Mouse (Mus musculus) cerebral cortex, adult 2 months (tissue): ENCODE measurements around the gene Msmo1.

Experiments used
- WGBS: fragments of 180-500 bp; shearing (Covaris S2); methylation state at CpG from one replicate; pipeline ENCODE4 v1.1.7; 2018; 5-methylcytosine and 5-hydroxymethylcytosine counted together

Gene Msmo1

DNA sequence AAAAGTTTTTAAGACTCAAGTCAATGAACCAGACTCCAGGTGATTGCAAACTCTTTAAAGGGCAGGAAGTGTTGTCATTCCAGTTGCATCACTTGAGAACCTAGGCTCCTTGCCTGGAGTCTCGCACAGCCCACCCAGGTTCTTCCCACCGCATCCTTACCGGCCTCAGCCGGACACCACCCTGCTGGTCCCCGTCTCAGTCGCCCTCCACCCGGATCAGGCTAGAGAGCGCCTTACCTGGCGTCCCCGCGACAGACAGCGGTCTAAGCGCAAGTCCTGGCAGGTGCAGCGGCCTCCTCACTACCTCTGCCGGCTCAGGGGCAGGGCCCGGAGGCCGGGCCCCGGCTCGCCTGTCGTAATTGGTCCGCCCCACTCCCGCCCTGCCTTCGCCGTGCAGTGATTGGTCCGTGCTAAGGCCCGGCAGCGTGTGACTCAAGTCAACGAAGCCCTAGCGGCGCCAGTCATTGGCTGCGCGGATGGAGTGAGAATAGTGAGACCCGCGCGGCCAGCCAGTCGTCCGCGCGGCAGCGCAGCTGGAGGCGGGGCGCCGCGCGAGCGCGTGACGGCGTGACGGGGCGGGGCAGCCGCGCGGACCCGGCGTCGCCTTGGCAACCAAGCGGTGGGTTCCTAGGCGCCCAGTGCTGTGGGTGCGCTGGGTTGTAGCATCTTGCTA lies at the start of gene Msmo1:
Msmo1 (minus strand) TSS at position 522 of the 673 bp plus-strand sequence.
- under 1% methylated on average over 60 of the region's 60 CpGs for WGBS

DNA sequence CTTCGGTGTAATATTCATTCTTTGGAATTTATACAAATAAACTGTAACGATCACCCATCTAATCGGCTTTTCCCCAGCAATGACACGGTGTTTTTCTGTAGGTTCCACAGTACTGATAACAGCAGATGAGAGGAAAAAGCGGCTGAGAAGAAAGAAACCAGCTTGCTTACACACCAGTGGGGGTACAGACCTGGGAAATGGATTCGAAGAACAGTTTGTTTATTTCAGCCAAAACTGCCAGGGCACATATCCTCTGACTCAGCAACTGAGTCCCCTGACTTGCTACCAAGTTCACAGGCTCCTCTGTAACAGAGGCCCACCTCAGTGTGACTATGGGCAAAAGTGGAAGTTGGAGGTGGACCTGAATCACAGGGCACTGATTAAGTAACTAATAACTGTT lies 48.4 kb upstream of the Msmo1 start:
- WGBS: 51% methylated on average over 6 of the region's 6 CpGs

DNA sequence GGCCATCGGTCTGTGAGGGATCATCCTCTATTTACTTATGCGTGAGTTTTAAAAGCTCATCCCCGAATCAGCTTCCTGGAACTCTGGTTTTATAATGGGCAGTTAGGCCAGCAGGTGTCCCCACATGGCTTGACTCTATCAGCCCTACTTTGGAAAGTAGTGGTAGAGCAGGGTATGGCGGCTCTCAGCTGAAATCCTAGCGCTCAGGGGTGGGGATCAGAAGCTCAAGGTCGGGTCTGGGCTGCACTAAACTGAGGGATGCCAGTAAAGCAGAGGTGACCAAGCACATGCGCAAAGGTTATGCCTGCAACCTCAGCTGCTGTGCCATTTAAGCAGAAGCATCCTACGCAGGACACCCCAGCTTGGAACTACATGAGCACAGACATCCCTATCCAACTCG lies 44.3 kb upstream of the Msmo1 start:
- WGBS: 70% methylated on average over 9 of the region's 9 CpGs

DNA sequence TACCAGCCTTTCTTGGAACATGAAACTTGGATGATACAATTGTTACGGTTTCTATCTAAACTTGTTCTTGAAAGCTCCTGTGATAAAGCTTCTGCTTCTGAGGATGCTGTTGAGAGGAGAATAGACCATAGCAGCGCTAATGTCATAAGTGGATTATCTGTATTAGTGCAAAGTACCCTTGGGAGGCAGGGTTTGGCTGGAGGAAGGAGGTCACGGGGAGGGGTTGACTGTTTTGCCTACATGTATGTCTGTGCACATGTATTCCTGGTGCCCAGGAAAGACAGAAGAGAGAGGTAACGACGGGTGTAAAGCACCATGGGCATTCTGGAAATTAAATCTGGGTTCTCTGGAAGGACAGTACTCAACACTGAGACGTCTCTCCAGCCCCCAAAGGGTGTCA lies 40.5 kb upstream of the Msmo1 start:
- WGBS: 93% methylated on average over 6 of the region's 6 CpGs

DNA sequence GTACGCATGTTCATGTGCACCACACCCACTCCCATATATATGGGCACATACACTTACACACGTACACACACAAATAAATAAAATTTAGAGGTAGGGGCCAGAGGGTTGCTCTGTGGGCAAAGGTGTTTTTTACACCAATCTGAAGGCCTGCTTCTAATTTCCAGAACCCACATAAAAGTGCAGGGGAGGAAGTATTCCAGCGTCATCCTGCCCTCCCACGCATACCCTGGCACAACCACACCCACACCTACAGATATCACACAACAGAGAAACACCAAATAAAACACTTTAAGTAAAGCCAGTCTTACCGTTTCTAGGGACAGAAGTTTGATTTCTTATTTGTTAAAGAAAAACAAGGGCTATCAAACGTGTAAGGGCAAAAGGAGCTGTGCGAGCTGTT lies 37.2 kb upstream of the Msmo1 start:
- WGBS: 55% methylated on average over 7 of the region's 7 CpGs

DNA sequence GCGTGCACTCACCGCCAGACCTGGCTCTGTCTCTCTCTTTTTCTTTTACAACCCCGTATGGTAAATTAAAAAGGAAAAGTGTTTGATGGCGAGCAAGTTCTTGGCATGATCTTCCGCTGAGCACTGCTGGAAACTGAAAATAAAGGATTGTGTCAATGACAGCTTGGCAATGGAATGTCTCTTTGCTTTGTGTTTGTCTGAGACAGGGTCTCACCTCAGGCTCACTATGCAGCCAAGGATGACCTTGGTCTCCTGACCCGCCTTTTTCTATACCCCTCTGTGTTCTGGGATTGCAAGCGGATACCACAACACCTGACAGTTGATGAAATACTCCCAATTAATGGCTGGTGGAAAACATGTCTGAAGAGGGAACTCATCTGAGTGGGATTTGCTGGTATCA lies 36.0 kb upstream of the Msmo1 start:
- 55% methylated on average over 7 of the region's 7 CpGs for WGBS

DNA sequence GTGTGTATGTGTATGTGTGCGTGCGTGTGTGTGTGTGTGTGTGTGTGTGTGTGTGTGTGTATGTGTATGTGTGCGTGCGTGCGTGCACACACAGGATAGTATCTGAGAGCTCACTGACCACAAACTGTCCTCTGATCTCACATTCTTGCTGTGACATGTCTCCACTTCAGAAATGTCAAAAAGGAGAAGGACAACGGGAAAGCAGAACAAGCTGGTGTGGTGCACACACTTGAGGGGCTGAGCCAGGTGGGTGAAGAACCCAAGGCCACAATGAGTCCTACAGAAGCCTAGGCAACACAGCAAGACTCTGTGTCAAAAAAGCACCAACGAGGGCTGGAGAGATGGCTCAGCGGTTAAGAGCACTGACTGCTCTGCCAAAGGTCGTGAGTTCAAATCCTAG lies 35.1 kb upstream of the Msmo1 start:
- 84% methylated on average over 9 of the region's 9 CpGs for WGBS

DNA sequence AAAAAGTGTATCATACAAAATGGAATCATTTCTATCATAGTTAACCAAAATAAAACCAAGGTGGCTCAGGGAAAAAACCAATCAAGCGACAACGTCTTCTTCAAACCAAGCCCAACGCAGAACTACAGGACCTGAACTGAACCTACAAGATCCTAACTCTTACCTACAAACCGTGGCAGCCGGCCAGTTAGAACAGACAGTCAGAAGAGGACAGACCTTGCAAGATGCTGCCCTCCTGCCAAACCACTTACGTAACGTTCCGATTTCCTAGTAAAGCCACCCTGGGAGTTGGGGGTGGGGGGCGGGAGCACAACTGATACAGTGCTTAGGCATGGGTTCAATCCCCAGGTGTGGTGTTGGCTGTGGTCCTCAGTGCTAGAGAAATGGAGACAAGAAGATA lies 33.5 kb upstream of the Msmo1 start:
- 85% methylated on average over 9 of the region's 9 CpGs for WGBS

DNA sequence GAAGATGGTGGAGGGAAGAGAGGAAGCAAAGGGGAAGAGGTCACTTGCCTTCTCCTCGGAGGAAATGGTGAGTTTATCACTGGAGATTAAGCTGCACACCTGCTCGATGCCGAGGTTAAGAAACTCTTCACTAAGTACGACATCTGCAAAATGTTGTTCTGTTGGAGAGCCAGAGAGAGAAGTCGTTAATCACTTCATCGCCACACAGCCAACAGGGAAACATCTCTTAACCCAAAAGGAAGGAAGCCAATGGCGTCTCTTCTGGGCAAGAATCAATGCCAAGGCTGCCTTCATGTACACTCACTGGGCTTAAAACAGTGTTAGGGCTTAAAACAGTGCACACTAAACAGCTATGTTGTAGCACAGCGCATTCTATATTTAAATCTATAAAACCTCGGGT lies 30.5 kb upstream of the Msmo1 start:
- 70% methylated on average over 9 of the region's 9 CpGs for WGBS

DNA sequence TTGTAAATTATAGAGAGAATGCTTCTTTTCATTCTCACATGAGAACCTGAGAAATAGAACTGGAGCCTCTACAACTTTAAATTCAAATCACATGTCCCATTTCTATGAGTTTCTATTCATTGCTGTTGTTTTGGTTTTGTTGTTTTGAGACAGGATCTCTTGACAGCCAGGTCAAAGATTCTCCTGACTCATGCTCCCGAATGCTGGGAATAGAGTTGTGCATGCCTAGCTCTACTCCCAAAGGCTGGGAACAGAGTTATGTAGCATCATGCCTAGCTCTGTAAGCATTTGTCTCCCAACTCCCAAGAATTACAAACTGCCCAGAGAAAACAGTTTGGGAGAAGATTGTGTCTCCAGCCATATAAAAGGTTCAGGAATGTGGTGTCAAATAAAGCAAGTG lies 29.2 kb upstream of the Msmo1 start:
- 47% methylated on average over 1 of the region's 1 CpGs for WGBS

DNA sequence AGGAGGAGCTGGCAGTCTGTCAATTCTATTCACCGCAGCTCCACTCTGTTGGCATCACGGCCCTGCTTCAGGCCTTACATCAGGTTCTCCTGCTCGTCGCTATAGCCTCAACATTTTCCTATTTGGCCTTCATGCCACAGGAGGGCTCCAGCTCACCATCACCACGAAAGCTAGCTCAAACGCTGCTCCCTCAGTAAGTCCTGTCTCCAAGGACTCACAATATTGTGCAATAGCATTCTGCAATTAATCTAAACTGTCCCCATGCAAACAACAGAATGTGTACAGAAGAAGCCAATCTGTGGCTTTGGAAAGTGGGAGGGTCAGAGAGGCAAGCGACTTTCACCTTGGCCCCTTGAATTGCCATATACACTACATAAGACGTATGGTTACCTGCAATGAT lies 27.8 kb upstream of the Msmo1 start:
- WGBS: 44% methylated on average over 8 of the region's 8 CpGs

DNA sequence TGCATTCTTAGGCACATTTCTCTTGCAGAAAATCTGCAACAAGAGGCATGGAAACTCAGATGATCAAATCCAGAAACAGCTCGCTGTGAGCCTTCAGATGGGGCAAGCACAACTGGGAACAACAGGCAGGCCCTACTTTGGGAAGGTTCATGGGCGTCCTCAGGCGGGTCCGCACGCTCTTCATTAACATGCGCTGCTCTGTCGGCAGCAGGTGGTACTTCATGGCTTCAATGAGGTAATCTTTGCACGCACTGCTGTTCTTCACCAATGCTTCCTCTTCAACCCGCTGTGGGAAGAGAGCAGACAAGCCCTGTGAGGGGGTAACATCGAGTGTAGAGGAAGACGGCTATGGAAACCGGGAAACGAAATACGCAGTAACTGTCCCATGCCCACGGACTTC lies 24.4 kb upstream of the Msmo1 start:
- WGBS: 80% methylated on average over 15 of the region's 15 CpGs

DNA sequence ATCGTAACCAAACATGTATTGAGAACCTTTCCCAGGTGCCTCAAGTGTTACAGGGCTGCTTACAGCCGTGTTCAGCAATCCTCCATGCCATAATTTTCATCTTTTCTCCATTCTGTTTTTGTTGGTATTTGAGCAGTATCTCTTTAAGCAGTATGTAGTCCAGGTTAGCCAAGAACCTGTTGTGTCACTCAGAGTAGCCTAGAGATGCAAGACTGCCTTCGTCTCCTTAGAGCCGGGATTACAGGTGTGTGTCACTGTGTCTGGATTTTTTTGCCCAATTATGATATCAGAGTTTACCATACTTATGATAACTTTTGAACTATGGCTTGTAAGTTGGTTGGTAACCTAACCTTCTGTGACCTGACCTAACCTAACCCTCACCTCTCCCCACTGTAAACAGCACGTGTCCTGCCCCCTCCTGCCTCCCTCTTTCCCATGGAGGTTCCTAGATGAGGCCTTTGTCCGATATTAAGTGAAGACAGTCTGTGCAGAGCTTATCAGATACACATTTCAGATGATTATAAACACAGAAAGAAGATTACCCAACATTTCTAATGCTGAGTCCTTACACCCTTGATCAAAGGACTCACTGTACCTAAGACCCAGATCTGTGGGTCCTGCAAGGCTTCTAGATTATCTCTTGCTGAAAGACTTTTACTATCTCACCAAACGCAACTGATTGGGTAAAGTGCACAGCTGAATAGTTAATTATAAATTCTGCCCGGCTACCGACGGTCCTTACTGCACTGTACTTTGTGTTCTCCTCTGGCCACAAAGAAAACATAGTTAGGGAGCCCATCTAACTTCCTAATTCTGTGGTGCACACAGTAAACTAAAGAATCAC lies 12.8 kb upstream of the Msmo1 start:
- 75% methylated on average over 10 of the region's 10 CpGs for WGBS

DNA sequence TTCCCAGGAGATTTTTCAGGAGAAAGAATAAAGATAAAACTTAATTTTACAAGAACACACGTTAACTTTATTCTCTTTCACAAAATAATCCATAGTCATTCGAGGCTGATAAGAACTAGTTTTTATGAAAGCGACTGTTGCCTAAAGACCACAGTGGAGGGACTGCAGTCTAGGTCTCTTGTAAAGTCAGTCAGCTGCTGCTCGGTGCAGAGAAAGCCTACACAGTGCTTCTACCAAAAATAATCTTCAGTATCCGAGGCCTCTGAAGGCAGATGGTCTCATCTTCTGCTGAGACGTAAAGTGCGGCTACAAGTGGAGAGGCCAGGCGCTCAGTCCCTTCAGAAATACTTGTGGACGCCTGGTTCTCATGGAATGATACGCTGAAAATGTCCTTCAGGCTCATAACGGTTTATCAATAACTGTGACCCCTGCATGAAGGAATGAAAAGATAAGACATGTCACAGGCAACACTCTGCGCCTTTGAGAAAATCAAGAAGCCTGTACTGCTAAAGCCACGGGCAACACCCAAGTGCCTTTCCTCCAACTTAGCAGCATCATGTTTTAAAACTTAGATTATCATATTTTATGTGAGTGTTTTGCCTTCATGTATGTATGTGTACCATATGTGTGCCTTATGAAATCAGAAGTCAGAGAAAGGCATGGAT lies 7.1 kb upstream of the Msmo1 start:
- WGBS: 69% methylated on average over 13 of the region's 13 CpGs

DNA sequence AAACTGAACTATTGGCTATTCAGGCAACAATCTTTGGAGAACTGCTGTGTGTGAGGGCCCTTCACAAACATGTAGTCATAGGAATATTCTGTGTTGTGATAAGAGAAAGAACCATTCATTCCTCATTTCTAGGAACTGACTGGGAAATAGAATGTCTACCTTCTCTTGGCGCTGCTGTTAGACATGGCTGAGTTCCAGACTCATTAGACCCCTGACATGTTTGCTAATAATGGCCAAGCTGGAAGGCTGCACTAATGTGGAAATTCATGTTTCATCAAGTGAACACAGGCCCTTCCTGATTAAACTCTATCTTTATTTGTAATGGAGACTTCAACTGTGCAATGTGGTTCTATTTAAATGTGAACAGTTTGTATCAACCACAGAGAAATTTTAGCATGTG lies 5.3 kb upstream of the Msmo1 start:
- 35% methylated on average over 1 of the region's 1 CpGs for whole genome bisulfite sequencing

DNA sequence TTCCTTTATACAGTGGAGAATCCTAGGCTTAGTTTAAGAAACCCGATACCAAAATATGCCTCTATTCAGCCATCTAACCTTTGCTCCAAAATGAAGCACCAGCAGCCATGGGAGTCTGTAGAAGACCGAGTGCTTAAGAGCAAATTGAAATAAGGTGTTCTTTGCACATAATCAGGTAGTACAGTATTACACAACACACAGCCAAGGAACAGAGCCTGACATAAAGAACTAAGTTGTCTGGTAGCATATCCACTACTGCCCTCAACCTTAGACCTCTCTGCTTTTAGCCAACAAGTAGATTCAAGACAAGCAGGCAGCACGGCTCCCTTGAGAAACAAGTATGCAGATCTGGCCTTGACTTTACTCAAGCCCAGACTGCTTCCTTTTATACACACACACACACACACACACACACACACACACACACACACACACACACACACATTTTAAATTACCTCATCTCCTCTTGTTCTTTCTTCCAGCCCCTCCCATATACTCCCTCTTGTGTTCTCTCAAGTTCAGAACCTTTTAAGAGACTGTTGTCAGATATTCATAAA lies 3.3 kb upstream of the Msmo1 start:
- 83% methylated on average over 3 of the region's 3 CpGs for WGBS

DNA sequence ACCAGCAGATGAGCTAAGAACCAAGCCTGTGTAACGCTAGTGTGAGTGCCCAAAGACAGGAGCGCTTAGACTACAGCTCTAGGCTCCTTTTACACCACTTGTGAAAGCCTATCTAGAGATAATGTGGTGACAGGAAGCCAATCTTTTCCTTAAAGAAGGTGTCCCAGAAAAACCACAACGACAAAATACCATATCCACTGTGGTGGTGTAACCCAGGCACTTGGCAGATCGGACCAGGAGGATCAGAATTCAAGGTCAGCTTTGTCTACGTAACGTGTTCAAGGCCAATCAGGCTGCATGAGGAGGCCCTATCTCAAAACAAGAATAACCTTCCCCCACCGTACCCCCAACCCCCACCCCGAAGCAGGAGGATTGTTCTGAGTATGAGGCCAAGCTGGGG lies 1.6 kb upstream of the Msmo1 start:
- WGBS: 79% methylated on average over 8 of the region's 8 CpGs

DNA sequence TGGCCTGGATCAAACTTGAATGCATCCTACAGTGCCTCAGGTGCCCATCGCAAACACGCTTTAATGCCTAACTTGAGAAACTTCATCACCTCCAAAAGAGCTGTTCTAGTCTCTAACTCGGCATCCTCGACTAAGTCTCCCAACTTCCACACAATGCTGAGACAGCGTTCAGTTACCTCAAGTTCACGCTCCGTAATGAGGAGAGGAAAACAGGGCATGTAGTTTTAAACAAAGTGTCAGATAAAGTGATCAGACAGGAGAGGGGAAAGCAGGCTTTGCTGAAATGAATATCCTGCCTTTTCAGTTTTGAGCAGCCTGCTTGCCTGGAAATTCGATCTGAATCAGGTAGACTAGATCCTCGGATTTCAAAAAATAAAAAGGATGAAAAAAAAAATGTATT lies 996 bp downstream of the Msmo1 start:
- WGBS: 4% methylated on average over 9 of the region's 9 CpGs

DNA sequence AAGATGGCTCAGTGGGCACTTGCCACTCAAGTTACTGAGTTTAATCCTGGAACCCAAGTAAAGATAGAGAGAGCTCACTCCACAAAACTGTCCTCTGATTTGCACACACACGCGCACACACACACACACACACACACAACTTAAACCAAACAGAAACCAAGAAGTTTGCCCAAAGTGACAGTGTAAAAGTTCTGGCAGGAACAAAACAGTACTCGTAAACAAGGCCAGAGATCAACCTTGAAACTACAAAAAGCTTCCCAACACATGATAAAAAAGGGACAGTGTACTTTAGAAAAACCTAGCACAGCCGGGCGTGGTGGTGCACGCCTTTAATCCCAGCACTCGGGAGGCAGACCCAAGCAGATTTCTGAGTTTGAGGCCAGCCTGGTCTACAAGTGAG lies 5.4 kb downstream of the Msmo1 start:
- 82% methylated on average over 7 of the region's 7 CpGs for WGBS

DNA sequence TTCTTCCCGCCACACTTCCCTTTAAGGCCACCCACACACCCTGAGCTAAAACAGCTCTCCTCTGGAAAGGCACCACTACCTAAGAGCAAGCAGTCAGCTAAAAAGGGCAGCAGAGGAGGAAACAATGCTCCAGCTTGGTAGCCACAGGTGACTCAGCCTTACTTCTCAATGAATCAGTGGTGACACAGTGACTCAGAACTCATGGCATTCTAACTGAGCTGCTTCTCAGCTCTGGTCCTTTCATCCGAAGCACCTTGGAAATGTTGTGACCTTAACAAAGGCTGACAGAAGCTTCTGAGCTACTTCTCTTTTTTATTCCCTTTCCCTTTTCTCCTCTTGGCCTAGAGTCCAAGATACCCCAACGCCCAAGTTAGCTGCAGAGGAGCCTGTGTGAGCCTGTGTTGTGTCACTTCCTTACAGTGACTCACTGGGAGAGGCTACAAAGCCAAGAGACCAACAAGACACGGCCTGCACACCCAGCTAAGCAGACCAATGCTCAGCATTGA lies 7.3 kb downstream of the Msmo1 start:
- 45% methylated on average over 4 of the region's 4 CpGs for WGBS

DNA sequence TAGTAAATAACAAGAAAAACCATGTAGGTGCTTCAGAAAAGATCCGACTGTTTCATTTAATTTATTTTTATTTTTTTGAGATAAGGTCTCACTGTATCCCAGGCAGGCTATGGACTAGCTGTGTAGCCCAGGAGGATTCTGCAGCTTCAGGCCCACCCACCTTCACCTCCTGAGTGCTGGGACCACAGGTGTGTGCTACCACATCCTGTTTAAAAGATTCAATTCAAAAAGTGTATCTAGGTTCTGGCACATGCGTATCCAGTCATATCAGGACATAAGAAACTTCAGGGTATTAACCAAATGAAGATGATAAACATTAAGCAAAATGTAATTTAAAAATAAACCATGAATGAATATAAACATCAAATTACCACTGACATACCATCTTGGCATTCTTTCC lies 10.4 kb downstream of the Msmo1 start:
- WGBS: 88% methylated on average over 2 of the region's 2 CpGs

DNA sequence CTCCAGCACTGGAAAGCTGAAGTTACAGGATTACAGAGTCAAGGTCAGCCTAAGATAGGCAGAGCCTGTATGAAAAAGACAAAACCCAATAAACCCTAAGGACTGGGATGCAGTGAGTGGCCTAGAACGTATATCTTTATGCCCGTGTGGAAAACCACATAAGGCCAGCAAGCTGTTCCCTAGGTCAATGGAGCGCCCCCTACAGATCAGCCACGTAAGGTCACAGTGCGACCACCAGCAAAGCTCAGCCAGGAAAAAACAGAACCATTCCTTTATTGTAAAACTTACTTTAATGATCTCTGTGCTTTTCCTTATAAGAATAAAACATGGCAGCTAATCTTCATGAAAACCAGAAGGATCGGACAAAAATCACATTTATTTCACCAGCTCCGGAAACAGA lies 15.7 kb downstream of the Msmo1 start:
- WGBS: 84% methylated on average over 7 of the region's 7 CpGs
